Mouse (Mus musculus) mouse trophoblast stem cell (cell line): ENCODE measurements at regions not wholly inside any gene's neighbourhood (a gene's known extent, or its start where the extent isn't known, plus 50 kb on each side); places are given as distances from the start of the nearest gene placed in this dataset.

Experiments
- in situ Hi-C, 2 experiments: fragments of 300-500 bp; cut with MseI, MboI; formaldehyde crosslinking; loops; 2 replicates in 1 of 2; 3 replicates in 1 of 2; pipeline ENCODE4 v1.15.1; 2025

DNA sequence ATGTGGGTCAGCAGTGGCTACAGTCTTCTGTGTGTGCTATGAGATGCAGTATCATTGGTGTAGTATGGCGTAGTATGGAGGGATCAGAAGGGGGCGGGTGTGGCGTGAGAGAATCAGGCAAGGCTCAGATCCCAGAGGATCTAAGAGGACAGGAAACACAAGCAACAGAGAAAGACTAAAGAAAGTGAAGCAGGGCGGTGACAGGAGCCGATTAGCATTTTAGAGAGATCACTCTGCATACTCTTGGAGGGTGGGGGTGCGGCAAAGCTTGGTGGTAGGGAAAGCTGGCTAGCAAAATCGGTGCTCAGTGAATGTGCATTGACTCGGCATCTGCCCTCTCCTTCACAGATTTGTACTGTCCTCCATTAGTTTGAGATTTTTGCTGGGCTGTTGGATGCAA lies 93.1 kb upstream of the Mphosph6 start:
- in situ Hi-C loops: no loop called here

- in situ Hi-C loops: no loop called here
Measured at GRCm38 (mm10) chr8:117890211-117890610, 88.5 kb upstream of the Mphosph6 start.

- in situ Hi-C loops: no loop called here
Measured at GRCm38 (mm10) chr8:117881414-117881973, 79.8 kb upstream of the Mphosph6 start.

GRCm38 (mm10) chr8:117880279-117880975 lies 78.7 kb upstream of the Mphosph6 start:
- in situ Hi-C loops: no loop called here

DNA sequence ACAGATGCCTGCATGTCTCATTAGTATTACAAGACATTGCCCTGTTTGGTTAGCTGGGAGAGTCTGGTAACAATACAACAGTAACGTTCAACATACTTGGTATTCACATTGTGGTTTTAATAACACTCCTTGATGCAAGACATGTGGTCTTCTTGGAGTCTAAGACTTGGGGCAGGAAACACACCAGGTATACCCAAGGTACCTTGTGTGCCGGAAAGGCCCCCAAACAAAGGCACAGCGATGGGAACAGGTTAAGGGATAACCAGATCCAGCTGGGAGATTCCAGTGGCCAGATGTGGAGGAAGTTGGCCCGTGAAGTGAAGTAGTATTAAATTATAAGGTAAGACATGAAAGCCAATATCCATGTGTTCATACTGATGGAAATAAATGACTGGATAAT lies 71.9 kb upstream of the Mphosph6 start:
- in situ Hi-C loops: no loop called here

GRCm38 (mm10) chr8:117867138-117867537 lies 65.4 kb upstream of the Mphosph6 start:
- in situ Hi-C loops: no loop called here

DNA sequence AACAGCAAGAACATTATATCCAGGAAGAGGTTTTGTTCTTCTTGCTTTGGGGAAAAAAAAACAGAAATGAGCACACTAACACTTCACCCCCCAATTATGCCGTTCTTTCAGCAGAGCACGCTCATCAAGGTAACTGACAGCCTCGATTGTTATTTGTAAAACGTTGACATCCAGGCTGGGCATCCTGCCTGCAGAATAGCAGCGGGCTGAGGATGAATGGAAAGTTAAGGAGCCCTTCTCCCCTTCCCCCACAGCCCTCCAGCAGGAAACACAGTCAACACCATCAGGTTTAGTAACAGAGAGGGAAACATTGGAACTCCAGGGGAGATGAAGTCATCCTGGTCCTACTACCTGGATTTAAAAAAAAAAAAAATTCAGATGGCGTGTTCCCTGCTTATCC lies 63.3 kb upstream of the Mphosph6 start:
- in situ Hi-C loops: no loop called here

GRCm38 (mm10) chr8:117863837-117864236 lies 62.1 kb upstream of the Mphosph6 start:
- in situ Hi-C loops: loop anchor here (5.0 kb wide), 1 partner anchor 92 kb away; no protein-coding TSS in a partner anchor

DNA sequence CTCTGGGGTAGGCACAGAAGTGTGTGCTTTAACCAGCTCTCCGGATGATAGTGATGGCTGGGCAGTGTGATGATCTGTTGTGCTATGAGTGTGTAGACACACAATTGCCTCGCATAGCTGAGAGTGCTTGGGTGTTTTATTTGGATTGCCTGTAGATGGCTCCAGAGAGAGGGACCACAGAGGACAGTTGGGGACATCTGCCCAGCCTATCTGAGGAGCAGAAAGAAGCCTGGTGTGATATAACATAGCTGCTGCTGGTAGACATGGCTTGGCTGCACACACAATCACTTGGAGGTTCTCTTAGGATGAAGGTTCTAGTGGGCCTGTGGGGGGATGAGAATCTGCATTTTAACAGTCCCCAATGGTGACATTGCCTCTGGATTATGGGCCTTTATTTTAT lies 60.6 kb upstream of the Mphosph6 start:
- in situ Hi-C loops: loop anchor here (5.0 kb wide), 1 partner anchor 90 kb away; no protein-coding TSS in a partner anchor

GRCm38 (mm10) chr8:117859734-117860133 lies 58.0 kb upstream of the Mphosph6 start:
- in situ Hi-C loops: loop anchor here (5.0 kb wide), 1 partner anchor 87 kb away; no protein-coding TSS in a partner anchor

GRCm38 (mm10) chr8:117859095-117859494 lies 57.4 kb upstream of the Mphosph6 start:
- in situ Hi-C loops: no loop called here

- in situ Hi-C loops: no loop called here
Measured at GRCm38 (mm10) chr8:117856121-117856520, 54.4 kb upstream of the Mphosph6 start.

GRCm38 (mm10) chr8:117854942-117855491 lies 53.3 kb upstream of the Mphosph6 start:
- in situ Hi-C loops: no loop called here

GRCm38 (mm10) chr8:117854301-117854700 lies 52.6 kb upstream of the Mphosph6 start:
- in situ Hi-C loops: no loop called here

DNA sequence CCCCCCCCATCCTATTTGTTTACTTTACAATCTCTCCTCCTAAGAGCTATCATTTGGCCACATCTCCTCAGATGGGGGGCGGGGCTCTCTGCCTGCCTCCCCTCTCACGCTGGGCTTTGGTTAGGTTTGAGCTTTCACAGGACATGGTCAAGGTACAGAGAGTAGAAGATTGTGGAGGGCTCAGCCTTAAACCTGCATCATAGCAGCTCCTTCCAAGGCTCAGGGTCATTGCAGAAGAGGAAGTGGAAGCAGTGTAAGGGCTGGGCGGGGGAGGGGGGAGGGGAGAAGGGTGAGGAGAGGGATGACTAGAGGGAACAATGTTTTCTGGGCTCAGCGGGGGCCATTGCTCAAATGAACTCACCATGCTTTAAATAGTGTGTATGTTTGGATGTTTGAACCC lies 51.7 kb upstream of the Mphosph6 start:
- in situ Hi-C loops: no loop called here

DNA sequence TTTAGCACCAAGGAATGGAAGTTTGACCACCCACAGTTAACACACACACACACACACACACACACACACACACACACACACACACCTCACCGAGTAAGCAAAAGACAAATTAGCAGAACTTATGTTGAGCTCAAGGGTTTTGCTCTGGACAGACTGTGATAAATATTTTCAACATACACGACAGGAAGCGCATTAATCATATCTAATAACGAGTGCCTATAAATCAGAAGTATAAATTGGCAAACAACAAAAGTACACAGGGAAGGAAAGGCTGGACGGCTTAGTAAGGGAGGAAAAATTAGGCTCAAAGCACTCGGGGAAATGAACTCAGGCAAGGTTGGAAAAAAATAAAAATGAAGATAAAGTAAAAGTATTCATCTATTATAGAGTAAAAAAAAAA lies 50.8 kb upstream of the Mphosph6 start:
- in situ Hi-C loops: no loop called here
